Mouse (Mus musculus): ENCODE data around the gene Mthfs. TPM values are rescaled to one million over a fixed set of nuclear protein-coding genes. Genes with fewer than 3 reads are reported as not detected.
"Not testable (repeated sequence)": the region's sequence is repeated elsewhere in the genome, so short reads cannot be mapped to it uniquely, and the experiment has no call there.

The Mthfs gene
- polyA plus RNA-seq, 1 experiment from 2014 or later = 33.1 TPM

- DNase-seq (ENCODE audit: low spot score) = not testable (repeated sequence)
Observed at GRCm38 (mm10) chr9:89240516-89241019, 30.1 kb downstream of the Mthfs start.

- no peak for DNase-seq (ENCODE audit: low spot score)
Observed at GRCm38 (mm10) chr9:89253400-89253799, 42.9 kb downstream of the Mthfs start.

- no peak for DNase-seq (ENCODE audit: low spot score)
Observed at GRCm38 (mm10) chr9:89256556-89257335, 46.3 kb downstream of the Mthfs start.

GRCm38 (mm10) chr9:89263968-89264367 lies 53.5 kb downstream of the Mthfs start:
- no peak for DNase-seq (ENCODE audit: low spot score)

GRCm38 (mm10) chr9:89264571-89264970 lies 54.1 kb downstream of the Mthfs start:
- no peak for DNase-seq (ENCODE audit: low spot score)

GRCm38 (mm10) chr9:89267093-89267492 lies 56.6 kb downstream of the Mthfs start:
- no peak for DNase-seq (ENCODE audit: low spot score)

GRCm38 (mm10) chr9:89267572-89267971 lies 57.1 kb downstream of the Mthfs start:
- DNase-seq (ENCODE audit: low spot score) = no peak

- no peak for DNase-seq (ENCODE audit: low spot score)
Observed at GRCm38 (mm10) chr9:89270376-89270775, 59.9 kb downstream of the Mthfs start.

- DNase-seq (ENCODE audit: low spot score) = no peak
Observed at GRCm38 (mm10) chr9:89273766-89274165, 63.3 kb downstream of the Mthfs start.

- no peak for DNase-seq (ENCODE audit: low spot score)
Observed at GRCm38 (mm10) chr9:89278207-89278606, 67.7 kb downstream of the Mthfs start.

GRCm38 (mm10) chr9:89282374-89283068 lies 72.0 kb downstream of the Mthfs start:
- DNase-seq (ENCODE audit: low spot score) = no peak

- no peak for DNase-seq (ENCODE audit: low spot score)
Observed at GRCm38 (mm10) chr9:89288037-89288436, 77.6 kb downstream of the Mthfs start.

GRCm38 (mm10) chr9:89293364-89293763 lies 82.9 kb downstream of the Mthfs start:
- no peak for DNase-seq (ENCODE audit: low spot score)

GRCm38 (mm10) chr9:89294121-89294520 lies 83.6 kb downstream of the Mthfs start:
- no peak for DNase-seq (ENCODE audit: low spot score)

- no peak for DNase-seq (ENCODE audit: low spot score)
Observed at GRCm38 (mm10) chr9:89305637-89306036, 95.2 kb downstream of the Mthfs start.

- no peak for DNase-seq (ENCODE audit: low spot score)
Observed at GRCm38 (mm10) chr9:89308357-89309194, 98.1 kb downstream of the Mthfs start.

GRCm38 (mm10) chr9:89309195-89309535 lies 98.7 kb downstream of the Mthfs start:
- DNase-seq (ENCODE audit: low spot score) = no peak

- no peak for DNase-seq (ENCODE audit: low spot score)
Observed at GRCm38 (mm10) chr9:89311649-89312048, 101.2 kb downstream of the Mthfs start.

- no peak for DNase-seq (ENCODE audit: low spot score)
Observed at GRCm38 (mm10) chr9:89373731-89374130, 163.3 kb downstream of the Mthfs start.

- DNase-seq (ENCODE audit: low spot score) = no peak
Observed at GRCm38 (mm10) chr9:89374650-89375049, 164.2 kb downstream of the Mthfs start.

GRCm38 (mm10) chr9:89403031-89403430 lies 192.6 kb downstream of the Mthfs start:
- no peak for DNase-seq (ENCODE audit: low spot score)
